Mouse (Mus musculus) liver, postnatal 0 days (tissue): ENCODE results near the gene Limch1.

Source experiments
- CTCF ChIP-seq: sonication (generic); IDR thresholded peaks from 2 replicates; pipeline ENCODE4 v1.5.1; 2016; ENCODE audit warnings: antibody characterized with exemption, low read depth
- EP300 ChIP-seq: IDR thresholded peaks from 2 replicates; pipeline ENCODE4 v1.6.1; 2016; ENCODE audit warnings: antibody characterized with exemption, low read depth, mild to moderate bottlenecking

- TF ChIP-seq CTCF (no peak), EP300 (no peak)
Measured at GRCm38 (mm10) chr5:66729306-66729705, 16.3 kb upstream of the Limch1 start.
